In the genomic region with DNA sequence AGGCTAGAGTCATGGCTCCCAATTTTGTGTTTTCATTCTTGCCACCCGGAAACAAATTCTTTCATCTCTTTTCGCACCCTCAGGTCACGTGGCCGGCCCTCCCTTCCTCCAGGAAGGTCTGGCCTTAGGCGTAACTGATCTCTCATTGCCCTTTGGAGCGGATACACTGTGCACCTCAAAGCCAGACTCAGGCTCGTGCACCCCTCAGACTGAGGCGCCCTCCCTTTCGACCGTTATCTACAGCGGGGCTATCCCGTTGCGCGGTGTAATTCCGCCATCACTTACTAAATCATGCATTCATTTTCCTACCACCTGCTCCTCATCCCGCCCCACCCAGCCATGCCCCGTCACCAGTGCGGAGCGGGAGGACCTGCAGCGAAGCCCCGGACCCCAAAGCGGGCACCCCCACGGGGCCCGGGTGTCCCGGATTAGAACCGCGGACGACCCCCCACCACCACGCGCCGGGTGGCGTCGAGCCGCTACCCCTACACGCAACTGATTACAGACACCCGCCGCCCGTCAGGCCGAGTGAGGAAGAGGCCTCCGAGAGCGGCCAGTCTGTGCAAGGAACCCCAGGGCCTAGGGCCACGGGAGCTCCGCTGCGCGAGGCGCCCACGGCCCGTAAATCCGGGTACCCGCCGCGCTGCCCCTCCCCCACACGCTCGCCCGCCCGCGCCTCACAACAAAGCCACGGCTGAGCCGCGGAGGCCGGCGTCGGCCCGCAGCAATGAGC, we compare ENCODE assay signal across 8 mouse cellular contexts. TPM values are rescaled to one million over a fixed set of nuclear protein-coding genes. Genes with fewer than 3 reads are reported as not detected.
A peak's percentile ranks its signal among the peaks of the same experiment; 100 is the strongest.
DNase-seq lines count a peak whose midpoint lies in the region; ATAC-seq and TF ChIP-seq lines count a peak whose summit lies in the region.

No protein-coding gene starts in this region.

- TF ChIP-seq CTCF in liver, adult 2 months (IDR thresholded peaks at IDR 0.05; ENCODE audit: low read depth, low read length) = no peak

- H3K4me2 ChIP-seq in intestine, embryonic 15.5 days (replicated peaks) = peak overlapping the region; percentile 64
- peak overlapping the region; percentile 70 for H3K4me2 ChIP-seq in midbrain, embryonic 16.5 days (ENCODE audit: low read length)

- H3K4me1 ChIP-seq in intestine, embryonic 15.5 days (replicated peaks) = 0 out of 2 replicates have a peak, but pooled peaks cover 5% of the 10 kb centered on the region
- H3K4me1 ChIP-seq in liver, adult 2 months (ENCODE audit: control insufficient read depth, insufficient read depth, low read length) = peaks cover 7% of the 10 kb centered on the region; the same call in 1 of the 2 replicates
- H3K4me1 ChIP-seq in midbrain, embryonic 16.5 days (ENCODE audit: control insufficient read depth, insufficient read depth, low read length) = peaks cover 24% of the 10 kb centered on the region

- H3K36me3 ChIP-seq in intestine, embryonic 15.5 days = no peaks in the 10 kb centered on the region
- H3K36me3 ChIP-seq in liver, adult 2 months (ENCODE audit: control insufficient read depth, insufficient read depth, low read length) = peaks cover 6% of the 10 kb centered on the region; the same call in 1 of the 2 replicates
- H3K36me3 ChIP-seq in midbrain, embryonic 16.5 days (ENCODE audit: control insufficient read depth, insufficient read depth, low read length) = no peaks in the 10 kb centered on the region

- H3K27me3 ChIP-seq in intestine, embryonic 15.5 days (replicated peaks) = no peaks in the 10 kb centered on the region
- H3K27me3 ChIP-seq in liver, adult 2 months (ENCODE audit: control insufficient read depth, insufficient read depth, low read length) = no peaks in the 10 kb centered on the region
- H3K27me3 ChIP-seq in midbrain, embryonic 16.5 days (ENCODE audit: control insufficient read depth, insufficient read depth, low read depth, low read length) = no peaks in the 10 kb centered on the region

- peaks cover 19% of the 10 kb centered on the region for H3K79me2 ChIP-seq in liver, adult 2 months (ENCODE audit: control insufficient read depth, insufficient read depth, low read length)

- TF ChIP-seq POLR2A in liver, adult 2 months (IDR thresholded peaks at IDR 0.05; ENCODE audit: extremely low read depth, insufficient read depth, low read length) = 0 out of 2 replicates have a peak, but pooled peaks have one; percentile 22

- no peaks in the 10 kb centered on the region for H3K9me3 ChIP-seq in intestine, embryonic 15.5 days
- no peaks in the 10 kb centered on the region for H3K9me3 ChIP-seq in midbrain, embryonic 16.5 days (replicated peaks; ENCODE audit: control insufficient read depth, low read length, poor library complexity, severe bottlenecking)

- DNase-seq in layer of hippocampus, adult 18-20 months (ENCODE audit: low spot score in 2 of 2) = peak; percentile 22 to 39
- DNase-seq in layer of hippocampus, postnatal 10 days (ENCODE audit: low spot score in 2 of 2) = no peak
- DNase-seq in cerebellum, postnatal 36 days = peak; percentile 39 to 48
- peak; percentile 17 to 21 for DNase-seq in gastrocnemius, adult 8-10 months (ENCODE audit: low spot score in 2 of 2)
- DNase-seq in liver, adult 2 months (ENCODE audit: extremely low read depth, low read depth, low spot score) = peak; percentile 72
- DNase-seq in spleen, postnatal 36 days (ENCODE audit: low spot score in 2 of 2) = peak; percentile 63 to 69

- ATAC-seq in intestine, embryonic 15.5 days = peak; percentile 83
- peak; percentile 79 for ATAC-seq in midbrain, embryonic 16.5 days

- peak overlapping the region; percentile 100 for H3K4me3 ChIP-seq in intestine, embryonic 15.5 days (replicated peaks)
- H3K4me3 ChIP-seq in liver, adult 2 months (ENCODE audit: insufficient read depth, low read depth, low read length) = peak overlapping the region; percentile 96
- H3K4me3 ChIP-seq in midbrain, embryonic 16.5 days (ENCODE audit: low read depth, low read length) = peak overlapping the region; percentile 99

- under 1% methylated on average over 64 of the region's 64 CpGs for WGBS in intestine, embryonic 15.5 days
- WGBS in liver, adult 2 months = under 1% methylated on average over 64 of the region's 64 CpGs
- WGBS in midbrain, embryonic 16.5 days = under 1% methylated on average over 61 of the region's 64 CpGs

- peak overlapping the region; percentile 100 for H3K9ac ChIP-seq in intestine, embryonic 15.5 days
- peak overlapping the region; percentile 97 for H3K9ac ChIP-seq in liver, adult 2 months (ENCODE audit: low read depth, low read length)
- peak overlapping the region; percentile 99 for H3K9ac ChIP-seq in midbrain, embryonic 16.5 days (ENCODE audit: low read depth, low read length)

- peak overlapping the region; percentile 90 for H3K27ac ChIP-seq in intestine, embryonic 15.5 days
- peak overlapping the region; percentile 82 for H3K27ac ChIP-seq in liver, adult 2 months (replicated peaks; ENCODE audit: insufficient read depth, low read depth, low read length)
- H3K27ac ChIP-seq in midbrain, embryonic 16.5 days (ENCODE audit: low read length) = peak overlapping the region; percentile 95

RNA-seq across cellular contexts. Expression of a gene that starts 0.5 kb away (rescaled TPM):
- 100 to 1,000 TPM; 105 to 106 TPM for total RNA-seq in layer of hippocampus, adult 18-20 months (2021)
- 100 to 1,000 TPM; 132 to 140 TPM for total RNA-seq in layer of hippocampus, postnatal 10 days (2021)
- total RNA-seq in gastrocnemius, adult 8-10 months (2022) = 10 to 100 TPM; 18.8 to 23.4 (median 20.3) TPM
- polyA plus RNA-seq in intestine, embryonic 15.5 days (2015; fragmentation: Nextera tagmentation; extraction: Ambion mirVana) = 26.6 and 30.6 TPM in 2 replicates
- total RNA-seq in liver, adult 2 months (2014; rRNA removed) = 41.1 and 42.6 TPM in 2 replicates
- polyA plus RNA-seq in liver, adult 2 months (2012; rRNA removed) = 5.6 and 5.7 TPM in 2 replicates
- polyA plus RNA-seq in midbrain, embryonic 16.5 days (2015; fragmentation: Nextera tagmentation; extraction: Ambion mirVana) = 22.1 and 29.5 TPM in 2 replicates

Comparison
In these comparisons a context has a peak if more than half of its experiments do, and no peak if none do; other contexts are left out.
1. DNase-seq: peak in layer of hippocampus, adult 18-20 months (2 of 2), cerebellum, postnatal 36 days (2 of 2), gastrocnemius, adult 8-10 months (2 of 2), liver, adult 2 months (single experiment) and spleen, postnatal 36 days (2 of 2); none in layer of hippocampus, postnatal 10 days (0 of 2).
2. Peak in every context shown above with its lines, with median percentiles within 50 percentile points of each other: H3K27ac ChIP-seq, H3K4me3 ChIP-seq and H3K9ac ChIP-seq.